Mouse (Mus musculus): ENCODE measurements around the gene Pmis2. TPM values are rescaled to one million over a fixed set of nuclear protein-coding genes. Genes with fewer than 3 reads are reported as not detected.

The Pmis2 gene
- total RNA-seq, 2 experiments from 2014 or later = not detected

DNA sequence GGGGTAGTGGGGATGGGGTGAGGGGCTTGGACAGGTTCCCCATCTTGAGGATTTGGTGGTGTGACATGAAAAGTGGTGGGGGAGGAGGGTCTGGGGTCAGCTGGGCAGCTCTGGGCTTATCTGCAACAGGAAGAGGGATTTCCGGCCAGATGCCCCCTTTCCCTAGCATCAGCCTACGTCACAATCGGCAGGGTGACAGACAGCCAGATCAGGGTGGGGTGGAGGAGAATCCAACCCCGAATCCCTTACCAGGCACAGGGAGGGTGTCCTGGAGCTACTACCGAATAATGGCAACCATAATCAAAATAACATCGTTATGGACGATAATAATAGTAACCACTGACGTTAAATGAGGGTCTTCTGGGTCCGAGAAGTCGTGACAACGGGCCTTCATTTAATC lies 35.0 kb downstream of the Pmis2 start:
- intact Hi-C loops (cut with DNase I) = no loop called here
- no peak for DNase-seq (ENCODE audit: low spot score in 2 of 2)

GRCm38 (mm10) chr7:30635752-30636151 lies 35.7 kb downstream of the Pmis2 start, which contains the start of gene Etv2:
Gene Etv2, minus strand, starts transcription at chr7:30635852.
- intact Hi-C loops (cut with DNase I) = no loop called here
- DNase-seq (ENCODE audit: low spot score in 2 of 2) = no peak

DNA sequence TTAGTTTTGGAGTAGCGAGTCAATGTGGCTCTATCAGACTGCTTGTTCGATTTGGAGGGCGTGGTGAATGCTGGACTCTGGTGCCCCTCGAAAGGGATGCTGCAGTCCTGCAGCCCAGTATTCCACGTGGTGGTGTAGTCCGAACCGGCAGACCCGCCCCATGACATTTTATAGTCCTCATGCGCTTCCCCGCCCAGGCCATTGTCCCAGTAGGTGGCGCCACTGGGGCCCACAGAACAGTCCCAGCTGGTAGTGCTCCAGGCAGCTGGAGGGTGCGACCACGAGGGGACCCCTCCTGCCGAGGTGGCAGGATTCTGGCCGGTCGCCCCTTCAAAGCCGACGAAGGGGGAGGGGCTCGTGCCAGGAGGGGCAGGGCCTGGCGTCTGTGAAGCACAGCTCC lies 36.8 kb downstream of the Pmis2 start:
- intact Hi-C loops (cut with DNase I) = no loop called here
- DNase-seq (ENCODE audit: low spot score in 2 of 2) = peak; percentile 14 to 40

DNA sequence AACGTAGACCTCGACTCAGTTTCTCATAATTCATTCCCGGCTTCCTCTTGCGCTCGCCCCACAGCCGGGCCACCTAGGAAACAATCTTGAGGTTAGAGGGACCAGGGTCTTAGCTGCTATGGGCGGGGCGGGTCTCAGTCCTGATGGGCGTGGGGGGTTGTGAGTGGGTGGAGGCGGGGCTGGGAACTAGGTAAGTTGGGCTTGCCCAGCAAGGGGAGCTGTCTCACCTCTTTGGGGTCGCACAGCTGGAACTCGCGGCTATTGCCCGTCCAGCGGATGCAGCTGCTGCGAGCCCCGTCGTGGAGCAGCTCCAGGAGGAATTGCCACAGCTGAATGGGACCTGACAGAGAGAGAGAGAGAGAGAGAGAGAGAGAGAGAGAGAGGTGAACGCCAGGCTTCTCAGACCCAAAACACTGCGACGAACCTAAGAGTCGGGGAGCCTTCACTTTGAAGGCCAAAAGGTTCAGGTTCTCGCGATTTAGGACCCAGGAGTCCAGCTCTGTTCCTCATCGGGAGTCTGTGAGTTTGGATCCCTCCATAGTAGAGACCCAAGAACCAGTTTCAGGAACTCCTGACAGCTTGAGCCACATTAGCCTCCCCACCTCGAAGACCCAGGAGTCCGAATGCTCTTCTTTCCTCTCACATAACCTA lies 37.5 kb downstream of the Pmis2 start:
- intact Hi-C loops (cut with DNase I) = no loop called here
- DNase-seq (ENCODE audit: low spot score in 2 of 2) = no peak

GRCm38 (mm10) chr7:30629013-30629412 lies 42.4 kb downstream of the Pmis2 start:
- no peak for DNase-seq (ENCODE audit: low spot score in 2 of 2)
- intact Hi-C loops (cut with DNase I) = no loop called here

GRCm38 (mm10) chr7:30626647-30627046 lies 44.8 kb downstream of the Pmis2 start:
- intact Hi-C loops (cut with DNase I) = no loop called here
- no peak for DNase-seq (ENCODE audit: low spot score in 2 of 2)

GRCm38 (mm10) chr7:30625530-30626384 lies 45.6 kb downstream of the Pmis2 start, which contains the start of gene Cox6b1:
Gene Cox6b1, minus strand, starts transcription at chr7:30626151.
- peak; percentile 85 to 86 for DNase-seq (ENCODE audit: low spot score in 2 of 2)
- intact Hi-C loops (cut with DNase I) = no loop called here

Other genes with a start within 250 kb of the Pmis2 start
- 1 to 10 TPM; 2.8 to 4.2 TPM for gene Nfkbid, start 249.9 kb downstream of the Pmis2 start, total RNA-seq (2021)
- 1,000 to 10,000 TPM; 1,098 to 1,148 TPM for gene Aplp1, start 226.1 kb downstream of the Pmis2 start, total RNA-seq (2021)
- 1 to 10 TPM; 6.1 to 8.0 TPM for gene Kirrel2, start 213.9 kb downstream of the Pmis2 start, total RNA-seq (2021)
- under 1 TPM; 0.35 to 0.53 TPM for gene Nphs1, start 213.3 kb downstream of the Pmis2 start, total RNA-seq (2021)
- not detected for gene Prodh2, start 178.0 kb downstream of the Pmis2 start, total RNA-seq (2021)
- 100 to 1,000 TPM; 233 to 246 TPM for gene Arhgap33, start 136.5 kb downstream of the Pmis2 start, total RNA-seq (2021)
- gene Hspb6, start 119.4 kb downstream of the Pmis2 start, total RNA-seq (2021) = 10 to 100 TPM in 1 of 2 experiments, 1 to 10 TPM in 1; 5.3 to 10.8 TPM
- 1 to 10 TPM; 2.7 to 3.8 TPM for gene Proser3, start 119.3 kb downstream of the Pmis2 start, total RNA-seq (2021)
- 10 to 100 TPM; 37.5 to 39.0 TPM for gene Lin37, start 111.8 kb downstream of the Pmis2 start, total RNA-seq (2021)
- gene U2af1l4, start 108.3 kb downstream of the Pmis2 start, total RNA-seq (2021) = 10 to 100 TPM; 60.2 to 61.4 TPM
- gene Gm49396, start 108.3 kb downstream of the Pmis2 start, total RNA-seq (2021) = 1 to 10 TPM; 3.8 to 4.6 TPM
- gene Psenen, start 108.0 kb downstream of the Pmis2 start, total RNA-seq (2021) = 10 to 100 TPM; 81.0 to 81.3 TPM
- gene Igflr1, start 106.2 kb downstream of the Pmis2 start, total RNA-seq (2021) = 1 to 10 TPM; 1.1 to 1.6 TPM
- gene Kmt2b, start 82.9 kb downstream of the Pmis2 start, total RNA-seq (2021) = 10 to 100 TPM; 48.5 to 49.0 TPM
- gene Zbtb32, start 72.7 kb downstream of the Pmis2 start, total RNA-seq (2021) = not detected
- gene Upk1a, start 58.8 kb downstream of the Pmis2 start, total RNA-seq (2021) = under 1 TPM; 0.32 to 0.48 TPM
- 100 to 1,000 TPM; 783 to 807 TPM for gene Cox6b1, start 45.5 kb downstream of the Pmis2 start, total RNA-seq (2021)
- gene Etv2, start 35.8 kb downstream of the Pmis2 start, total RNA-seq (2021) = not detected
- 10 to 100 TPM; 67.9 to 69.0 TPM for gene Rbm42, start 21.3 kb downstream of the Pmis2 start, total RNA-seq (2021)
- 1 to 10 TPM; 5.9 to 6.5 TPM for gene Haus5, start 6.6 kb downstream of the Pmis2 start, total RNA-seq (2021)
- gene 2200002J24Rik, start 27.3 kb upstream of the Pmis2 start, total RNA-seq (2021) = not detected
- gene Atp4a, start 40.6 kb upstream of the Pmis2 start, total RNA-seq (2021) = 1 to 10 TPM in 1 of 2 experiments, under 1 TPM in 1; 0.78 to 1.0 TPM
- 100 to 1,000 TPM; 137 TPM for gene Tmem147, start 57.9 kb upstream of the Pmis2 start, total RNA-seq (2021)
- gene Gapdhs, start 72.1 kb upstream of the Pmis2 start, total RNA-seq (2021) = not detected
- gene Sbsn, start 79.9 kb upstream of the Pmis2 start, total RNA-seq (2021) = 10 to 100 TPM in 1 of 2 experiments, 1 to 10 TPM in 1; 5.5 to 10.0 TPM
- gene Dmkn, start 92.2 kb upstream of the Pmis2 start, total RNA-seq (2021) = 1 to 10 TPM; 3.6 to 4.2 TPM
- gene Krtdap, start 116.3 kb upstream of the Pmis2 start, total RNA-seq (2021) = not detected
- under 1 TPM in 1 of 2 experiments, not detected in 1; 0.17 TPM for gene Ffar2, start 152.2 kb upstream of the Pmis2 start, total RNA-seq (2021)
- gene Ffar3, start 184.6 kb upstream of the Pmis2 start, total RNA-seq (2021) = under 1 TPM in 1 of 2 experiments, not detected in 1; 0.21 TPM
- not detected for gene Ffar1, start 190.0 kb upstream of the Pmis2 start, total RNA-seq (2021)
- not detected for gene Cd22, start 208.7 kb upstream of the Pmis2 start, total RNA-seq (2021)
- 100 to 1,000 TPM; 112 to 195 TPM for gene Mag, start 243.3 kb upstream of the Pmis2 start, total RNA-seq (2021)